Mouse (Mus musculus): Measurements from ENCODE around the gene Osbpl2.
A peak's percentile ranks its signal among the peaks of the same experiment; 100 is the strongest.

The Osbpl2 gene

DNA sequence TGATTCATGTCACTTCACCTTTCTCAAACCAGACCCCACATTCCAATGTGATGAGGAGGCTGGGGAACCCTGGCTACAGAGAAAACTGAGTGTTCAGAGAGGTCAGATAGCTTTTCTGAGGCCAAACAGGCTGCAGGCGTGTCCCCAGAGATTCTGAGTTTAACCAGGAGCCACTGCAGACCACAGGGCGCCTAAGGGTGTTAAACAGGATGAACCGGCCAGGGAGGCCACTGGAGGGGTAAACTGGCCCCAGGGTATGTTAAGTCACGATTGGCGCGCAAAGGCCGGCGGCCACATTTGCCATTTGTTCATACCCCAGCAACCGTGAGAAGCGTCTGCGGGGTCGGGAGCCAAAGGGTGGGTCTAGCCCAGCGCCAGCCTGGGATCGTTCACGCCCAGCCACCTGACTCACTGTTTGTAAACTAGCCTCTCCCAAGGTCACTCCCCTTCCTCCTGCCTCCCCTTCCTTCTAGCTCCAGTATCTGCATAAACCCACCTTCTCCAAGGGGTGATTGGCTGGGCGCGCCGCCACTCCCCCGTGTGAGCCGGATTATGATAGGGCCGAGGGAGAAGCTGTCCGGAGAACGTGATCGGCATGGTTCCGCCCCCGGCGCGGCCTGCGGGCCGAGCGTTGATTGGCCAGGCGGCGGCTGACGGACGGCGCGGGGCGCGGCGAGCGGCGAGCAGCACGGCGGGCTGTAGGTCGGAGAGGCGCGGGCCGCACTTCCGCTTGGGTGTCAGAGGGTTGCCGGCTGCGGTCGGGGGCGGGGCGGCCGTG, at the start of gene Osbpl2:
Gene Osbpl2 (plus strand): TSS at position 646 of the 778 bp plus-strand sequence.
- DNase-seq: peak; percentile 100

DNA sequence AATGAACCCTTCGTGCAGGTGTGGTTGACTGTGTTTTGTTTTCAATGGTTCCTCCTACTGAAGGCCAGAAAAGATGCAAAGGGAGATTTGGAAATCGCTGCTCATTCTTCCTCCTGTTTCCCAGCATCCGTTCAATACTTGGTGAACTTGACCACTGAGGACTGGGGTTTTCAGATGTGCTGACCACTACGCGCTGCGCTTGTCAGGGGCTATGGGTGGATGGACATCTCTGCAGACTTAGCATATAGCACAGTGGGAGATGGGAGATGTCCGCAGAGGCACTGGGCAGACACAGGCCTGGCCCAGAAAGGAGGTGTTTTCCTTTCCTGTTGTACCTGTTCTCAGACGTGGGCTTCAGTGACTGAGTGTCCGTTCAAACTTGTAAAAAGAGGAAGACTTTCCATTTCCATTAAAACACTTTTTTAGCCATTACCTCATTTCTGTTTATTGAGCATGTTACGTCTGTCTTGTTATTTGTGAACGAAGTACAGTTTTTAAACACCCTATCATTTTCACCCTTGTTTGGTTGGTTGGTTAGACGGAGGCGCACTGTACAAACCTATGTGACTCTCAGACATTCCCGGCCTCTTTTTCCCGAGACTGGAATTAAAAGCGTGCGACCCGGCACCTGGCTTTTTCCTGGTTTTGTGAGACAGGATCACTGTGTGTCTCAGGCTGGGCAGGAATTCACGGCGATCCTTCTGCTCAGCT, 49.2 kb upstream of the Osbpl2 start:
- no peak for DNase-seq

DNA sequence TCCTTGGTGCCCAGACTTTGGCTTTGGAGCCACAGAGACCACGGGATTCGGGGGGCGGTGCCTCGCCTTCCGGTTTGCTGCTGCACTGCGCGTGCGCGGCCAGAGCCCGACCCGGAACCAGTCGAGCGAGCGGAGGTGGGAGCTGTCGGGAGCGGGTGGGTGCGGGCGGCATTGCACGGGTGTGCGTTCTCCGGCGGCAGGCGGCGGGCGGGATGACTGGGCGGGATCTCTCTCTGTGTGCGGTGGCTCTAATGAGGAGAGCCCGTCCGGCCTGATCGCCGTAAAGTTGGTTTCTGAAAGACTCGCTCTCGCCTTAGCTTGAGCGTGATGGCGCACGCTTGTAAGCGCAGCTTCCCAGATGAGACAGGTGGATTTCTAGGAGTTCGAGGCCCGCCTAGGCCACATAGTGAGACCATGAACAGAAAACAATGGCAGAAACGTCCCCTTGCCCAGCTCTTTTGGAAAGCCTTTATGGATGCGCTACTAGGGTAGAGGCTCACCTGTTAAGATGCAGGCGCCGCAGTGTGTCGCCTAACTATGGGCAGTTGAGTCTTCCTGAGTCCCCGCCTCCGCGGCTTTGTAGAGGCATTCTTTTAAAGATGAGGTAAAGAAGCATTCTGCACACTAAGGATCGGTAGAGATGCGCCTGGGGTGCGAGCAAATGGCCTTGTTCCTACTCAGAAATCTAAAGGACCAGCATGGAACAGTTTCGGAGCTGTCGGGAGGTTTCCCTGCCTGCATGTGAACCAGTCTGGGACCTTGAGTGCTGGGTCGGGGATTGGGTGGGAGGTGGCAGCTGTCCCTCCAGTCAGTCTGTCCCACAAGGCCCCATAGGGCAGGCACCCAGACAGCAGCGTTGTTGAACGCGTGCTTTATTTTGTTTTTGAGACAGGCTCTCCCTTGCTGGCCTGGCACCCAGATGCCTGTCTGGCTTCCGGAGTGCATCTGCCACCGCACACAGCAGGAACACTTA, 48.3 kb upstream of the Osbpl2 start, which contains the start of gene Mtg2:
Gene Mtg2 (plus strand): TSS at position 108 of the 973 bp plus-strand sequence.
- peak; percentile 98 for DNase-seq

DNA sequence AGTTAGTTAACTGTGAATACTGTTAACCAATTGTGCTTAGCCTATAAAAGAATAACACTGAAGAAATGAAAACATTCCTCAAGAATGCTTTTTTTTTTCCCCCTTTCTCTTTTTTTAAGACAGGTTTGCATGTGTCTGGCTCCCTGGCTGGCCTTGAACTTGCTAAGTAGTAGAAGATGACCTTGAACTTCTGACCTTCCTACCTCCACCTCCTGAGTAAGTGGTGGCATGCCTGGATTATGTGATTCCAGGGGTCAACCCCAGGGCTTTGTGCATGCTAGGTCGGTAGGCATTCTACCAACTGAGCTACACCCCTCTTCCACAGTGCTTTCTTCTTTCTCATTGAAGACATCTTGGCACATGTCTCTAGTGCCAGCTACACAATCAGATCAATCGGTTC, 47.4 kb upstream of the Osbpl2 start:
- DNase-seq: no peak

DNA sequence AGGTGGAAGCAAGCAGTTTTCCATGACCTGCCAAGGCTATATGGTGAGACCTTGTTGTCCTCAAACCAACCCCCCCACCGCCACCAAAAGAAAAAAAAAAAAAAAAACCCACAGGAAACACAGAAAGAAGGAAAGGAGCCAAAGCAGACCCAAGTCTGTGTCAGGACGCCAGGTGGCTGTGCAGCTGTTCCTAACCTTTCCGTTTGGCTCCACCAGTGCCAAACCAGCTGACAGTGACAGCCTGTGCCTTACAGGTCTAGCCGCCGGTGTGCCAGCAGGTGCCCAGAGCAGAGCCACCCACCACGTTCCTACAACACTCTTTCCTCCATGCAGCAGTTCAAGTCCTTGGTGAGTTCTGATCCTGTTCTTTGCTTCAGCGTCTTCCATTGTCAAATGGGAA, 46.2 kb upstream of the Osbpl2 start:
- DNase-seq: no peak

DNA sequence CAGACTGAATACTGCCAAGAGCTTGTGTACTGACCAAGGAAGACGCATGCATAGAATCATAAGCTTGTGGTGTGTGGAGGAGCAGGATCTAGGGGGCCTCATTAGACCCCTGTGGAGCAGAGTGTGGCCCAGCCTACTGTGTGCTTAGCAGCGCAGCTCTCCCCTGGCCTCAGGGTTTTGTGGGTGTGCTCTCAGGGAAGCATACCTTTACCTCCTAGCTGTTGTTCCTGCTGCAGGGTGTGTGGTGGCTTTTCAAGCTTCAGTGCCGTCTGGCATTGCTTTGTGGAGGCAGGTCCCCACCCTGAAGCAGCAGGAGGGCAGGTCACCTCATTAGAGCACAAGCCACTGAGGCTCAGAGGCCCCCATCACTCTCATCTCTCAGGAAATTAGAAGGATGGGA, 41.5 kb upstream of the Osbpl2 start:
- DNase-seq: no peak

DNA sequence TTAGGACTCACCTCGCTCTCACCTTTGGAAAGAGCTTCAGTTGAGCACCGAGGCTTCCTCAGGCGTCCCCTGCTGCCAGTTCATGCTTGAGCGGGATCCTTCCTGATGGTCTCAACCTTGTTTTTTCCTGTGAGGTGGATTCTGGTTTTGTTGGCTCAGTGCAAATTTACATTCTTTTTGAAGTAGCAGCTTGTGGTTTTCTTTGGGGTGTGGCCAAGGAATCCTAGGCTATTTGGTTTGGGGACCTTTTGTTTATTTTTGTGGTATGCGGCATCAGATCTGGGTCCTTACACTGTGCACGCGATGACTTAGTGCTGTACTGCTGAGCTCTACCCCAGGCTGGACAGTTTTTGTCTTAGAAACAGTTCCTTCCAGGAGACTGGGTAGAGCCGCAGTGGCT, 38.4 kb upstream of the Osbpl2 start:
- no peak for DNase-seq

DNA sequence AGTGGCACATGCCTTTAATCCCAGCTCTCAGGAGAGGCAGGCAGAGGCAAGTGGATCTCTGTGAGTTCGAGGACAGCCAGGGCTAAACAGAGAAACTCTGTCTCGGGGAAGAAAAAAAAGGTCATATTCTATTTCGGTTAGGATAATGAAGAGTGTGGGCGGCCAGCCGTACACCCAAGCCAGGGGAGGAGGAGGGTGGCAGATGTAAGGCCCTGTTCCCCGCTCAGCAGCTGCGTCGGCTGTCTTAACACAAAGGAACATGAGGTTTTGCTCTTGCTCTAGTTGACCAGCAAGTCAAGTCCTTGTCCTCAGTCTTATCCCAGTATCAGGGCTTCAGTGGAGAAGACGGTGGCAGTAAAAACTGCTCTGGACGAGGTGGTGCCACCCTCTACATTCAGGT, 36.0 kb upstream of the Osbpl2 start:
- DNase-seq: no peak

DNA sequence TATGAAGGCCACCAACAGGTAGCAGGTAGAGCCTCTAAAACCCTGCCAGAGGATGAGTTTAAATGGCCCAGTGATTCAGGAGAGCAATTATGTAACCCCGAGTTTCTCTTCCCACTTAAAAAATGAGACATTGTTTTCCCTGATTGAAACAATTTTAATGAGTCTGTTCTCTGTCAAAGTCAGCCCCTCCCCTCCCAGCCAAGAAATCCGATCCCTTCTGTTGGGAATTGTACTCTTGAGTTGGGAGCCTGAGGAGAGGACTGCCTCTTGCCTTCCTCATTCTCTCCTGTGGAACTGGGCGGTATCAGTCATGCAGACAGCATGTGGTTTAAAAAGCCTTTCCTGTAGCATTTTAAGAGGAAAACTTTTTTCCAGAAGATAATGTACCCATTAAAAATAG, 34.5 kb upstream of the Osbpl2 start:
- DNase-seq: no peak

DNA sequence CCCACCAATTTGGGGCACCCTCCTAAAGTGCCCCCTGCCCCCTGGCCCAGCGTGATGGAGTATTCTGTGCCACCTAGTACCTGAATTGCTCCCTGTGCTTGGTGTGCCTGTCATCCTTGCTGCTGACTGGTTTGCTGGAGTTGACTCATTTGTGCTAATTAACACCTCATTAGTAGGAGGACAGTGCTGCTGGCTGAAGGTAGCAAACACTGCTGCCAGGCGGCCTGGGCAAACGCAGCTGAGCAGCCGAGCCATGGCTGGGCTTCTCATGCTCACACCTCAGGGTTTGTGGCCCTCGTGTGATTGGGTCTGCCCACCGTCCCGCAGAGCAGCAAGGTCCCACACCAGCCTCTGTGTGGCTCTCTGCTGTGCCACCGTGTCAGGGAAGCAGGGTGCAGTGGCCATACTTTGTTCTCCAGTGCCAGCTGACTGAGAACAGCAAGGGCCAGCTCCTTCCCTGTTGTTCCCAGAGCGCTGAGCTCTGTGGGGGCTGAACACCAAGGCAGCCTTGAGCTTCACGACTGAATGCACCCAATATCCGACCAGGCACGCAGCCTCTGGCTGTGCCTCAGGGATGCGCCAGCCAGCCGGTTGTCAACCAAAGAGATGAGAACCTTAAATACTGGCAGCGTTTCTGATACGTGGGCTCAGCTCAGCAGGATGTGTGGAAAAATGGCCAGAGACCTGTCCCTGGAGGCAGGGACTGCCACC, 33.0 kb upstream of the Osbpl2 start:
- peak; percentile 59 to 67 for DNase-seq

DNA sequence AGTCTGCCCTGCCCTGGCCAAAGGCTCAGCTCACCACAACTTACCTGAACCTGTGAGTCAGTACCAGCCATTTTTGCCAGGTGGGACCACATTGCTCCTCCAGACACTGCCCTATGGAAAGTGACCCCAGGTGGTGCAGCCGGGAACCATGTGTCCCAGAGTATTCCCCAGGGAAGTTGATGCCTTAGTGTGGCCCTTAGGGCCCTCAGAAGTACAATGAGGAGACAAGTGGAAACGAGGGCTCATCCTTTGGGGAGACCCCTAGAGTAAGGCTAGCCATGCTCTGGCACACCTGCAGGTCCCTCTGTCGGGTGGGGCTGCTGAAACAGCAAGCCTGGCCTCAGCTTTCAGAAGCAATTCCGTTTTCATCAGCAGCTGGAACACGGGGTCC, 32.5 kb upstream of the Osbpl2 start:
- DNase-seq: no peak

DNA sequence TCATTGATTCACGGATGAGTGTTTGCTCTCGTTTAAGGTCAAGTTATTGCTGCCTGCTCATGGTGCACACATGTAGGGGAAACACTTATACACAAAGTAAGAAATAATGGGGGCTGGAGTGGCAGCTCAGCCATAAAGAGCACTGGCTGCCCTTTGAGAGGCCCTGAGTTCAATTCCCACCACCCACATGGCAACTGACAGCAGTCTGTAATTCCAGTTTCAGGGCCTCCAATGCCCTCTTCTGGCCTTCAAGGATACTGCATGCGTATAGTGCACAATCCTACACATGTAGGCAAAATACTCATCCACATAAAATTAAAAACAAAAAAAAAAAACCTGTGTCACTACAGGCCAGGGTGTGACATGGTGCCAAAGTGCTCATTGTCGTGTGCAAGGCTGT, 31.6 kb upstream of the Osbpl2 start:
- DNase-seq: no peak

DNA sequence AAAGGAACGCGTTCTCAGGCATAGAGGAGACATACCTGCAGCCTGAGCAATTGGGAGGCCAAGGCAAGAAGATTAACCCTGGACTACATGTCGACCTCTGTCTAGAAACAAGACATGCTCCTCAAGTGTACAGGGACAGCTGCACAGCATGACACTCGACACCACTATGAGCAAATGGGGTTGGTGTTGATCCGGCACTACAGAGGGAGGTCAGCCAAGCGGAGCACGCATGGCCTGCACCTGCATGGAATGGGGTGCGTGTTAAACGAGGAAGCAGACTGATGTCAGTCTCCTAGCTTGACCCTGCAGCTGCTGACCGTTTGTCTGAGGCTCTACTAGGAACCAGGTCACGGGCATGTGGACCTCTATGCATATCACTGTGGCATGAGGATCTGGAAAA, 28.8 kb upstream of the Osbpl2 start:
- DNase-seq: no peak

DNA sequence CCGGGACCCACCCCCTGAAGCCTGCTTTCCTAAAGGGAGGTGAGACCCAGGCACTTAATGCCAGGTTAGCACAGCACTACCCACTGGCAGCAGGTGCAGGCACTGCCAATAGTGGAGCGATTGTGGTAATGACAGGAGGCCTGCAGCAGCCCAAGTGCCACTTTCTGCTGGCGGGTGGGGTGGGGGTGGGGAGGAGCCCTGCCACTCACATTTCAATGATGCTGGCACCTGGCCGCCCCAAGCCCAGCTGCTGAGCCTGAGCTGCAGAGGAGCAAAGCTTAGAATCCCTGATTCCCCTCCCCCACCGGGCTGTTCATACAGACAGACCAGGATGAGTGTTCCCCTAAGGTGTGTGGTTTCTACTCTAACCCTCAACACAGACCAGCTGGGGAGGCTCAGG, 23.4 kb upstream of the Osbpl2 start:
- no peak for DNase-seq

DNA sequence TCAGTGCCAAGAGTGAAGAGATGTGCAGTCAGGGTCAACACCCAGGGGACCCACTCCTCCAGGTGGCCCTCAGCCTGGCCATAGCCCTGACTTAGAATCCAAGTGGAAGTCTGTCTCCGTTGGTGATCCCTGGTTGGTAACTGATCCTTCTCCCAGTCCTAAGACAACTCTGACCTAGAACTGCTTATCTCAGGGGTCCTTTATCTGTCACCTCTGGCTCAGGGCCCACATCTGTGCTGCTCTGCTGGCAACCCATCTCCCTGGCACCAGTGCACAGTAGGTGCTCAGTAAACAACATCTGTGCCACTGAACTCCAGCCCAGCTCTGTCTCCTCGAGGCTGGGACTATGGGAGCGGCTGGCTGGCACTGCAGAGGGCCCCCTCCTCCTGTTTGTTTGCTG, 21.5 kb upstream of the Osbpl2 start:
- no peak for DNase-seq

DNA sequence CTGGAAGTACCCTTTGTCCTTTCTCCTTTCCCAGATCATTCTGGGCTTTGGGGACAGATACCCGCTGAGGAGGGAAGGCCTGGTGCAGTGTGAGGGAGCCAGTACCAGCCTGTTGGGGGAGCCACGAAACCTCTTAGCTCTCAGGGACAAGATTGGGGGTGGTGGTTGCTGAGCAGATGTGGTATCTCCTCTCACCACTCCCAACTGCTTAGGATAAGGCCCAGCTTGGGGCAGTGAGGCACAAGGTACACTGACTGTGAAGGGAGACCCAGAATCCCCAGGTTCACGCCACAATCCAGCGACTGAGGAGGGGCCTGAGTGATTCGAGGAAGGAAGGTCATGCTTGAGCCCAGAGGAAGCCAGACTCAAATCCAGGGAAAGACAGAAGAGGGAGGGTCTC, 20.9 kb upstream of the Osbpl2 start:
- DNase-seq: no peak

DNA sequence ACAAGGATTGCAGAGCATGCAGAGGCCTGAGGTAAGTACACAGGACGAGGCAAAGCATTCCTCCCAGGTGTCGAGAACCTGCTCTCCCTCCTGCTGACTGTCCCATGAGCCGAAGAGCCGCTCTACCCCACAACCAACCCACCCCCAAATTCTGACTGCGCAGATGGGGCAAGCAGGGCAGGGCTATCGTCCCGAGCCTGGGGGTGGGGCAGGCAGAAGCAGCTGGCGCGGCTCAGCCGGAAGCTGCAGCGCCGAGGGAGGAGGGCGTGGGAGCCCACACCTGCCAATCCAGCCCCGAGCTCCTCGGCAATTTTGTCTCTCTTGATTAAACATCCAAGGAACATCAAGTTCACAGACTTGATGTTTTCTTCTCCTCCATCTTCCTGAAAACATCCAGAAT, 19.6 kb upstream of the Osbpl2 start:
- DNase-seq: no peak

DNA sequence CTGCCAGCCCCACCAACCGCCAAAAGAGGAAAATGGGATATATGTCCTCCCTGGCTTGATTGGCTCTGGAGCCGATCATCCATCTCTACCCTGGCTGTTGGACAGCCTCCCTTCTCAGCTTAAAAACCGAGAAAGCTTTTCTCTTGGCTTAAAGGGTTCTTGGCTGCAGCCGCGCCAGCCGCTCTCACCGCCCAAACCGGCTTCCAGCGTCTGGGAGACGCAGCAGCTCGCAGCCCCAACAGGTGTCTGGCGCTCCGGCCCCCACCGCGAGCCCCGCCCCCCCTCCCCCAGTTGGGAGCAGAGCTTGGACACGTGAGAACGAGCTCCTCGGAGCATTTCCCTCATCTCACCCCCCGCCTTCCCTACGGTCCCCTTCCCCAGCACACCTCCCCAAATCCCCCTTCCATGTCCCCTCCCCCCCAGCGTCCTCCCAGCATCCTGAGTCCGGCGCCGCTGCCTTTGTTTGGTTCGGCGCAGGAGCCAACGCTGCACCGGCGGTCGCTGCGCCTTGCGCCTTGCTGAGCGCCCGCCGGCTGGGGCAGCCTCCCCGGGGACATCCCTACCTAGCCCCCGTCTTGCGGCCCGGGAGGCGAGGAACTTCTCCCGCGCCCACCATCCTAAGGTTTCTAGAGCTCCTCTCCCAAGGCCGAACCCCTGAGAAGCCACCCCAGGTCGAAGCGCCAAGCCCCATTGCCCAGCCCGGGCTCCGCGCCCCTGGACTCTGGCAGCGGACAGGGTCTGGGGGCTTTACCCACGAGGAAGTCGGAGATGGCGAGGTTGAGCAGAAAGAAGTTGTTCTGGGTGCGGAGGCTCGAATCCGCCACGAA, 15.7 kb upstream of the Osbpl2 start:
- no peak for DNase-seq

DNA sequence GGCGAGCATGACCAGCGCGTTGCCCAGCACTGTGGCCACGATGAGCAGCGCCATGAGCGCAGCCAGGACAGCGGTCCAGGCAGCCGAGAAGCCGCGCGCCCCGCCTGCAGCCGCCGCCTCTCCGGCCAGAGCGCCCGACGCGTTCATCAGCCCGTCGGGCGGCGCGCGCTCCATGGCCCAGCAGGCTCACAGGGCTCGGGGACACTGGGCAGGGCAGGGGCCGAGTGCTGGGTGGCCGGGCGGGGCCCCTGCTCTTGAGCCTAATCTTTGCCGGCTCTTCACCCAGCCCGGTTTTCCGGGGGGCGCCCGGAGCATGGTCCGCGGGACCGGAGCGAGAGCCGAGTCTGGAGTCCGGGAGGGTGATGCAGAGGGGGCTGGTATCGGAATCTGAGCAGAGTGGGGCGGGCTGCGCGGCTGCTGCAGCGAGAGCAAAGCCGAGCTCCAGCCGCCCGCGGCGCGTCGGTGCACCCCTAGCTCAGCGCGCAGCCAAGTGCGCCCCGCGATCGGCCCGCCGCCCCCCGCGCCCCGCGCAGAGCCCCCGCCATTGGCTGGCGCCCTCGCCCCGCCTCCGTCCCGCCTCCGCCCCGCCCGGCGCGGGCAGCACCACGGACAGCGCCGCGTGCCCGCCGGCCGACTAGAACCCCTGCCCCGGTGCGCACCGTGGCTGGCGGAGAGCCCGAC, 15.0 kb upstream of the Osbpl2 start, which contains the start of gene Hrh3:
Gene Hrh3 (minus strand): TSS at position 511 of the 681 bp plus-strand sequence.
- DNase-seq: peak; percentile 74 to 86

DNA sequence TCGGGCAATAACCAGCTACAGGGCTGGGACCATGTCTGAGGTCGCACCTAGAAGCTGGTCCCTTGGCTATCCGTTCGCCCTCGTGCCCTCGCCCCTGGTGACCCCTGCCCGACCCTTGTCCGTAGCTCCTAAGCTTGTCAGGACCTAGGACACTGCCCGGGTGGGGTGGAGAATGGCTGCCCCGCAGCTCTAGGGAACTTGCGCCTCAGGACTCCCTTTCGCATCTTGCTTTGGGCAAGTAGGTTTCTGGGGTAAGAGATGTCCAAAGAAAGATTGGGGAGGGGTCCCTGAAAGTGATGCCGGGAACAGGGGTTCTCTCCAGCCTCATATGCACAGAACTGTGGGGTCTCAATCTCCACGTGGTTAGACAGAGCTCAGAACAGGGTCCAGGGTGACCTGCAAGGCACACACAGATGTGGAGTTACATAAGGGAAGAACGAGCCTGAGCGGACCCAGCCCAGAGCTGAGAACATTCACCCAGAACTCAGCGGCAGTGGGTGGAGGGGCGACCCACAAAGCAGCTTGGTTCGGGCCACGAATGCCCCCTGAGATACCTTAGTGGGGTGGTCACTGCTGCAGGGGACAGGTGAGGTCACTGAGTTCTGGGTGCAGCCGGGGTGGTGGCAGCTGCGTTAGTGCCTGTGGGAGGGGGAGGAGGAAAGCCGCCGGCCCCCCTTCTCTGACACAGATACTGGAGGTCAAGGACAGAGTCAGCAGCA, 14.3 kb upstream of the Osbpl2 start:
- no peak for DNase-seq
